Mouse (Mus musculus) G1E (cell line): ENCODE measurements around the gene Sepsecs.

Experiments
- CTCF ChIP-seq: IDR thresholded peaks from 2 replicates; pipeline ENCODE4 v1.5.1; 2012; ENCODE audit warnings: low read depth, low read length, inconsistent platforms, mixed read lengths
- GATA1 ChIP-seq: IDR thresholded peaks from 2 replicates; pipeline ENCODE4 v1.6.1; 2012; ENCODE audit warnings: borderline replicate concordance, low read length, inconsistent platforms, mixed read lengths
- GATA2 ChIP-seq: IDR thresholded peaks from 2 replicates; pipeline ENCODE4 v1.6.1; 2012; ENCODE audit warnings: low read depth, low read length, inconsistent platforms, borderline replicate concordance
- POLR2AphosphoS5 ChIP-seq: IDR thresholded peaks from 2 replicates; pipeline ENCODE4 v1.6.1; 2012; ENCODE audit warnings: low read depth, low read length, inconsistent platforms; ENCODE audit not compliant: insufficient replicate concordance
- TAL1 ChIP-seq: conservative IDR thresholded peaks from 2 replicates; pipeline ENCODE4 v1.6.1; 2012; ENCODE audit warnings: low read depth, low read length, inconsistent platforms, mixed read lengths

GRCm38 (mm10) chr5:52657957-52658356 lies 11.6 kb downstream of the Sepsecs start:
- TF ChIP-seq CTCF (no peak), TAL1 (no peak), POLR2AphosphoS5 (no peak), GATA1 (no peak), GATA2 (no peak)
